Mouse (Mus musculus) embryo, embryonic 11 days (tissue): ENCODE measurements around the gene Ajuba.

Experiments
- DNase-seq: peaks from one replicate; pipeline ENCODE4 v3.0.0-alpha.2; 2015

Ajuba gene

DNA sequence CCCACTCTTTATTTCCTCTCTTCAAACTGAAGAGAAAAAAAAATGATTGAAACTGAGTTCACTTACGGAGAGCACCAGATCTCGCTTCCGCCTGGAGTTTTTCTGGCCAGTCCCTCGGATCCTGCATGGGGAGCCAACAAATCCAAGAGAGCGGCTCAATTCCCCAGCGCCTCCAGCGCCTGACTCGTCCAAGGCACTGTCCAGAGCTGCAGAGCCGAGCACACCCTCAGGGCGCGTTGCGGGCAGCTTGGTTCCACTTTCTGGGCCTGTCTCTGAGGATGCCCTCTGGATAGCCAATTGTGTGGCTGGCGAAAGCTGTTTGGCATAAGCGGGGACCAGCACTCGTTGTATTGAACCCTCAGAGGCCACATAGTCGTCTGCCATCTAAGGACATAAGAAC lies 13.7 kb upstream of the Ajuba start:
- no peak for DNase-seq

DNA sequence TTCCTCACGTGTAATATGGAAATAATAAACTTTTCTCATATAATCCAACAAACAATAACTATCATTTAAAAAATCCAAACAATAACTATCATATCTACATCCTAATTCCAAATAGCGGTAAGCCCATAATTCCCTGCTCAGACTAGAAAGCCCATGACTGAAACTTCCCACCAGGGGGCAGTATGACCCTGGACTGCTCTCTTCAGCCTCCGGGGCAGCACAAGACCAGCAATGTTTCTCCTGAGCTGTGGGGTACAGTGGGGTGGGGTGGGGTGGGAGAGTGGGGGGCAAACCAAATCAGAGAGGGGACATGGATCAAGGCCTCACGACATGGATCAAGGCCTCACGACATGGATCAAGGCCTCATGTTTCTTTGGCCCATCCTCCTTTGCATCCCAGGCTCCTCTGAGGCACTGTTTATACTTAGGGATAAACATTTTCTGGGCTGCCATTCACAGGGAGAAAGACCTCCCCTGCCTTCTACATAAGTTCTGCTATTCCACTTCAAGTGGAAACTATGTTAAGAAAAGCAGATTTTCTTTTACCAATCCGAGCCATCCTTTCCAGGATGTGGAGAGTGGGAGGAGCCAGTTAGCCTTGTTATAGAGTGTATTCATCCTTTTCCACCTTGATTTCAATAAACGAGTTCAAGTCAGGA lies 6.5 kb upstream of the Ajuba start:
- DNase-seq = peak; percentile 78

DNA sequence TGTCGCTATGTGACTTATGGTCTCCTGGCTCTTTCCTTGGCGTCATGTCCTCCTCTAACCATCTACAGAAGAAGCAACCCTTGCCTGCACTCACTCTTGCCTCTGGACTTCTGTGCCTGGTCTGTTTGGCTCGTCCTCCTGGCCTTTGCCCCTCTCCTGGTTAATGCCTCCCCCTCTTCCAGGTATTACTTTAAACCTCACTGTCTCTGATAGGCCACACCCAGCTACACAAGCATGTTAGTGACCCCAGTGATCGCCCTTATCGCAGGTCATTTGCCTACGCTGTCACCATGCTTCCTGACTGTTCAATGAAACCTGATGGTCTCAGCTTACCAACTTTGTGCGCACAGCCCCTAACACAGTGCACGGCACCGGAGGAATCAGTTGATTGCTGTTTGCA lies 5.2 kb upstream of the Ajuba start:
- no peak for DNase-seq

DNA sequence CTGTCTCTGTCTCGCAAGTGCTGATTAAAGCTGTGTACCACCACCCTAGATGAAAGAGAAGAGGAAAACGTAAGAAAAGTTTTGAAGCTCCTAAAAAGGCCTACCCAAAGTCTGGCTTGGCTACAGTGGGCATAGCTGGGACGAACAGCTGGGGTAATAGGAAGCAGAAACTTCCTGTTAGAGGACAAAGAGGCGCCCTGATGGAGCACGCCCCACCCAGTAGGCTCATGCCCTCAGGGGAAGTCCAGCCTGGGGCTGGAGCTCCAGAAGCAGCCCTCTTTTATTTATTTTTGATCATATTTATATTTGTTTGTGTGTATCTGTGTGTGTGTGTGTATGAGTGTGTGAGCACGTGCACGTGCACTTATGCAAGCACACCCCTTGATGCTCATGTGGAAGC lies 2.3 kb upstream of the Ajuba start:
- DNase-seq = no peak

DNA sequence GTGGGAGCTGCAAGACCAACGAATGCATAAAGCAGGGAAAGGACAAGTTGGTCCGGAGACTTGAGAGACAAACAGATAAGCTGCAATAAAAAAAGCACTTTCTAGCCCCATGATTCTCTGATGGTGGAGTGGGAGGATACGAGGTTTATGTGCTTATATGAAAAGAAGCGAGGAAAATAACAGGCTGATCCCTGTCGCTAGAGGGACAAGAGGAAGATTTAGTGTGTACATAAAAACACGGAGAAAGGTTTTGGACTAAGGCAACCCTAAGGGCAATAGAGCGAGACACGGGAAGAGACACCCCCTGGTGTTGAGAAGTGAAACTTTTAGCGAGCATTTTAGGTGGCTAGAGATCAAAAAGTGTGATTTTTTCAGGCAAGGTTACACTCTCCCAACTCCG lies 705 bp upstream of the Ajuba start:
- DNase-seq = peak; percentile 76

DNA sequence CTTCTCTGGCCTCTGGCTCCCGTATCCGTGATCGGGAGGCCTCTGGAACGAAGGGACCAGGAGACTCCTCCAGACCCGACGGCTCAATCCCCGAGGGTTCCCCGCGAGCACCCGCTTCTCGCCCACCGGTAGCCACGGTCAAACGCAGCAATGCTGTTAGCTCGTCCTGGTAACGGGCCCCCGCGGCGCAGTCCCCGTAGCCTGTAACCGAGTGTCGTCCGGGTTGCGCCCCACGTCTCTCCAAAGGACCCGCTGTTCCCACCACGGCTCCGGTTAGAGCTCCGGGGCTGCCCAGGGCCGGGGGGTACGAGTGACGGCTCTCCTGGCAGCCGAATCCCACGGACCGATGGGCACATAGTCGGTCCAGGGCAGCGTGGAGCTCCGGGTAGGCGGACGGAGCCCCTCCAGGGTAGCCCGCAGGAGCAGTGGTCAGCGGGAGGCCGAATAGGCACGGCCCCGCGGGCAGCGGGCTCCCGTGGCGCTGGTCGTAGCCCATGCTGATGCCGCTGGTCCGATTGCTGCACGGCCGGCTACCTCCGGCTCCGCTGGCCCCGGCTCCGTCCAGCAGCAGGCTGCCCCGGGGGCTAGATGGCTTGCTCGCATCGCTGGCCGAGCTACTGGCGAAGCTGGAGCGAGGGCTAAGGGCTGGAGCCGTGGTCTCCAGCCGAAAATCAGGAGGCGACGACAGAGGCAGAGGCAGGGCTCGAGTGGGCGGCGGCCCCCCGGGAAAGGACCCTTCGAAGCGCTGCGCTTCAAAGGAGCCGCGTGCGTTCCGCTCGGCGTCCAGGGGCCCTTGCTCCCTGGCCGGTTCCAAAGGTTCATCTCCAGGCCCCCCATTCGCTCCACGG lies 893 bp downstream of the Ajuba start:
- DNase-seq = peak; percentile 57

DNA sequence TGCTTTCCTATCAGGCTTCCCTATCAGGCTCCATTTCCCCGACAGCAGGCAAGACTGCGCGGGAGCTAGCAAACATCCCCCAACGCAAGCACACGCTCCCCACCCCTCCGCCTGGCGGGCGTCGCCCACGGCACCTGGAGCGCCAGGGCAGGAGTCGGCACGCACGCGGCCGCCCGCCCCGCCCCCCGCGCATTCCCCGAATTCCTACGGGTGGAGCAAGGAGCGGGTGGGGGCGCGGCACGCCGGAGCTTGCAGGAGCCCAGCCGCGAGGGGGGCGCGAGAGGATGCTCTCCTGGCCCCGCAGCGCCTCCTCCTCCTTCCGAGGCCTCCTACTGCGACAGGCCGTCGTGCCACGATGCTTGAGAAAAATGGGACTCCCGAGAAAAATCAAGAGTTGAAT lies 1.7 kb downstream of the Ajuba start:
- DNase-seq = peak; percentile 92

DNA sequence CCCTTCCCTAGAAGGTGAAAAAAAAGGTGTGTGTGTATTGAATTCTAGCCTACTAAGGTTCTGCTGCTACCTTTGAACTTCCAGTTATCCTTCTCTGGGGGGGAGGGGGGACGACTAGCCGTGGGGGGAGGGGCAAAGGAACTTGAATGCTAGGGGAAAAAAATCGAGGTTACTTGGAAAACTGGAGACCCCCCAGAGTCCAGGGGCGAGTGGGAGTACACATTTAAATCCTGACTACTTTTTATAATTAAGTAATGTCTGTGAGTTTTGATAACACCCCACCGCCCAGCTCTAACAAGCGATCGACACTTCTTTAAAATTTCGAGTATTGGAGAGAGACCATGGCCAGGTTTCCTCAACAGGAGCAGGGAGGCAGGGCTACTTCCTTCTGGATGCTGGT lies 2.3 kb downstream of the Ajuba start:
- DNase-seq = peak; percentile 36

DNA sequence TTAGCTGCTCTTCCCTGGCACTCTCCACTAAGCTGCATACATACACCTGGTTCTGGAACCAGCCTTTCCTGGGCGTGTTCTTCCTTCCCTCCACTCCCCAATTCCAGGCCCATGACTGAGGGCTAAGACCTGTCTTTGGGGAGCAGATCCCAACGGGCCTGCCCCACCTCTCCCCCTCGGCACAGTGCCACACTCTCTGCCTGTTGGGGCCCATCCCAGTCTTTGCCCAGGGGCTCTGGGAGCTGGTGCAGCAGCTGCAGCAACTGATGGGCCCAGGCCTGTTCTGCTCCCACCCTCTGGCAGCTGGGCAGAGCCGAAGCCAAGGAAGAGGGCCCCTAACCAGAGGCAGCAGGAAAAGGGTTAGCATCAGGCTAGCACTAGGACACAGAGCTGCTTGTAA lies 3.1 kb downstream of the Ajuba start:
- DNase-seq = peak; percentile 26

DNA sequence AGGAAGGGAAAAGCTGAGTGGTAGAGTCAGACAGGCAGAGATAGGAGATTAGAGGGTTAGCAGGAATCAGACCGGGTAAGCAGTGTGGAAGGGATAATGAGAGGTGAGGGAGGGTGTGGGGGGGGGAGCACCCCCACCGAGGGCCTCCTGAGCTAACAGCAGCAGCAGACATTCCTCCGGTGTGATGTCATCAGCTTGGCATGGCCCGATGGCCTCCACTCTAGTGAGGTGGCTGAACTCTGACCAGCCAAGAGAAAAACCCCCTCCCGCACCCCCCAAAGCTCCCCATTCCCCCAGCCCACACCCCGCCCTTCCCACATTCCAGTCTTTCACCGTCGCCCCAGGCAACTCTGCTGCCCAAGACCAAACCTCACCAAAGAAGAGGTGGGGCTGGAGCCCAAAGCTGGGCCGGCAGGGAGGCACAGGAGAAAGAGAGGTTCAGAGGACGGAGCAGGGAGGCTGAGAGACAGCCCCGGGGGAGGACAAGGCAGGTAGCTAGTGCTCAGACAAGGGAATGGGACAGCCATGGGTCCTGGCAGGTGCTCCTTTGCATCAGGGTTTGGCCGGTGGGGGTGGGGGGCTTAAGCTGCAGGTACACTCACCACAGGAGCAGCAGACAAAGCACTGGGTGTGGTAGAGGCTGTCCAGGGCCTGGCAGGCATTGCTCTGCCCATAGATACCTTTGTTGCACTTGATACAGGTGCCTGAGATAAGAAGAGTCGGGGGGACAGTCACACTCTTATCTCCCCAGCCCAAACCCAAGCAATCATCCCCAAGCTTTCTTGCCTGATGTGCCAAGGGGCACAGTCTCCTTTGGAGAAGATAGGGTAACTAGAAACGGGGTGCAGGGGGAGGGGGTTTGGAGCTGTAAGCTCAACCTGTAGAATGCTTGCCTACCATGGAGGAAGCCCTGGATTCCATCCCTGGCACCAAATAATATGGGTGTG lies 4.3 kb downstream of the Ajuba start:
- DNase-seq = peak; percentile 88

DNA sequence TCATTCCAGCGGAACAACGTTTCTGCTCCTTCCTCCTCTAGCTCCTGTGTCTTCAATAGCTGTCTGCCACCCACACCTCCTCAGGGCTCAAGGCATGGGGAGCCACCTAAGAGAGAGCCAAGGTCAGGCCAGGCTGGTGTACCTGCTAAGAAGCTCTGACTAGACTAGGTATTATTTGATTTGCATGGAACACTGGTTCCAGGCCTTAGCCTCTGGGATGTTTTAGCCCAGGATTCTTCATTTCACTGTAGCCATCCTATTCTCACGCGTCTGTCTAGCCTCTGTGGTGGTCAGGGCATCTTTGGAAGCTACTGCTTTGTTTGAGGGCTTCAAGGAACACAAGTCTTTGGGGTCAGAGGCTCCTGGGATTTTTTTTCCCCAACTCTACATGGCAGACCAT lies 5.2 kb downstream of the Ajuba start:
- no peak for DNase-seq

DNA sequence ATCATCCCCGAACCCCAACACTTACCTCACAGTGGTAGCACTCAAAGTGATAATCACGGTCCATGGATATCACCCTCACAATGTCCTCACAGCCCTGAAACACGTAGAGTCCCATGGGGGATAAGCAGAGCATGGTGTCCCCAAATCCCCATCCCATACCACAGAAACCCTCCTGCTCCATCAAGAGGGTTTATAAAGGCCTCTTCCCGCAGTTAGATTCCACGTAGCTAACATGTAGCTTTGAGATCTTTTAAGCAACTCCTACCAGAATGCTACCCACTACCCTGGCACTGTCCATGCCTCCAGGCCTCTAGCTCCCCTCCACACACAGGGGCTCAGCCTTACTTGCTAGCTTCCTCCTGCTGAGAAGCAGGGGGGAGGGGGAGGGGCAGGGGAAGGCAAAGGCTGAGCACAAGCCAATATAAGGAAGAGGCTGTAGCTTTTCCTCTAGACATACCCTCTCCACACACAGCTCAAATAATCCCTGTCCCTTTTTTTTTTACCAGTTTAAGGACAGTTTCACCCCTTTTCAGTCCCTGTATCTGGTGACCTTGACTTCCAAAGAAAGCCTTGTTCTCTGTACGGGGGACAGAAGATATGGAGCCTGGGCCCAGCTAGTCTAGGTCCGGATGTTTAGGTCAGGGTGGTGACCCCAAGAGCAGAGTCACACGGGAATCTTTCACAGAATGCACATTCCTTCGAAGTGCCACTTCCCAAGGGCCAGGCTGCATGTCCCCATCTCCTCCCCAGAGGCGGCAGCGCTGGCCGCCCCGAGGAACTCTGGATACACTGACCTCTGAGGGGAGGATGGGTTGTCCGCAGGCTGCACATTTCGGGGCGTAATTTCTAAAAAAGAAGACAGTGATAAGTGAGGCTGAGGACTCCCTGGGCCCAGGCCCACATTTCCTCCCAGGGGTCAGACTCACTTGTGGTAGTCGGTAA lies 7.6 kb downstream of the Ajuba start:
- DNase-seq = peak; percentile 45

DNA sequence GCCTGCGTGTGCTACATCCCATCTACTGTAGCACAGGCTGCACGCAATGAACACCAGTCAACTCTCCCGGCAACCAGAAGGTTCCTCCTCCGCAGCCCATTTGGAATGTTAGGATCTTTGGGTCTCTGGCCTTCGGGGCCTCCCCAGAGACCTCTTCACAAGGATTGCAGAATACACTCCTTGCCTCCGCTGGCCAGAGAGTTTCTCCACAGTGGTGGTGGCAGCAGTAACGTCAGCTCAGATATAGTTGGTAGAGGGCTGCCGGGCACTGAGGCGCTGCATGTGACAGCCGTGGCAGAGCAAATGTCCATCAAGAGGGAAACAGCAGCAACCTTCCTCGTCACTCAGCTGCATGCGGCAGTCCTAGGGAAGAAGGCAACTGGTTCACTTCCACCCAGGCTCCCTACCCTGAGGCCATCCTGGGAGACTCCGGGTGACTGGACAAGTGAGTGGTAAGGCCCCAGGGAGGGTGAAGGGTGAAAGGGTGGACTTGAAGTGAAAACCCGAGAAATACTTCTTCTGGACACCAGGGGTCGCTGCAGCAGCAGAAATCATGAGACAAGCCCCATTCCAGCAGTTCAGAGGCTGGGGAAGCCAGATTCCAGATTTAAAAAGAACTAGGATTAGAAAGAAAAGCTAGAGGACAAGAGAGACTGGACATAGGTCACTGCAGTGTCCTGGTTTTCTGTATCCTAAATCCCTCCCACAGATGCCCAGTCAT lies 8.5 kb downstream of the Ajuba start:
- DNase-seq = peak; percentile 82

DNA sequence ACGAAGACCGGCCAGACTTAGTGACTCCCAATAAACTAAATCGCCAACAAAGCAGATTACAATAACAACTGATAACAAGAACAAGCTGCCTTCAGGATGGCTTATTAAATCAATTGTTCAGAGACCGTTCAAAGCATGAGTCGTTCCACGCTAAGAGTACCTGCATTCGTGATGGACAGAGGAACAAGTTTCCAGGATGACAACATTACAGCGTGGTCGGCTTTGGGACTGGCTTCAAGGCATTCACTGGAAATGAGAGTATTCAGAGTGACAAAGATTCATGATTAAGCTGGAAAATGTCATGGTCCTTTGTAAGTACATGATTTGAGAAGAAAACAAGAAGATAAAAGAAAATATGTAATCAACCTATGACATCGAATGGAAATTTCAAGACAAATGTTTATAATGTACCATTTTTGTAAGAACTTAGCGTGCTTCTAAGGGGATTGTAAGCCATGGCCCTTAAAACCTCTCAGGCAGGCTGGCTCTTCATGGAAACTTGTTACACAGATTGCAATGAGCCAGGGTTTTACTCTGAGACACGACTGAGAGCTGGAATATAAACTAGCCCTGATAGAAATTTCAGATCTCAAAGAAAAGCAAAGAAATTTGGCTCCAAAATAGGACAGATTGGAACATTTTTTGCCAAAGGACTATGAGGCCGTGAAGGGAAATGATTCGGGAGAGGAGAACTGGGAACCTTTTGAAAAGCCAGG lies 16.7 kb downstream of the Ajuba start:
- no peak for DNase-seq

DNA sequence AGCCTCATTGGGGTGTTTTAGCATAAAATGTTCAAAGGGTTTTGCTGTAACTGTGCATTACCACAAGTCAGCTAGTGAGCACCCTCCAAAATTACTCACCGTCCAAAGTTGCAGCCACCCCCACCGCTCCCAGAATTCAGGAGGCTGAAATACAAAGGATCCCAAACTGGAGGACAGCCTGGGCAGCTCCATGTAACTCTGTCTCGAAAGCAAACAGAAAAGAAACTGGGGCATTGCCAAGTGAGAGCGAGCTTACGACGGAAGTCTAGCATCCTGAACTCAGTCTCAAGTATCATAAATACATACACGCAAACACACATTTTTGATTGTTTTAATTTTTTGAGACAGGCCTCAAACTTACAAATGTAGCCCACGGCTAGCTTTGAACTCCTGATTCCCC lies 20.0 kb downstream of the Ajuba start:
- DNase-seq = no peak

DNA sequence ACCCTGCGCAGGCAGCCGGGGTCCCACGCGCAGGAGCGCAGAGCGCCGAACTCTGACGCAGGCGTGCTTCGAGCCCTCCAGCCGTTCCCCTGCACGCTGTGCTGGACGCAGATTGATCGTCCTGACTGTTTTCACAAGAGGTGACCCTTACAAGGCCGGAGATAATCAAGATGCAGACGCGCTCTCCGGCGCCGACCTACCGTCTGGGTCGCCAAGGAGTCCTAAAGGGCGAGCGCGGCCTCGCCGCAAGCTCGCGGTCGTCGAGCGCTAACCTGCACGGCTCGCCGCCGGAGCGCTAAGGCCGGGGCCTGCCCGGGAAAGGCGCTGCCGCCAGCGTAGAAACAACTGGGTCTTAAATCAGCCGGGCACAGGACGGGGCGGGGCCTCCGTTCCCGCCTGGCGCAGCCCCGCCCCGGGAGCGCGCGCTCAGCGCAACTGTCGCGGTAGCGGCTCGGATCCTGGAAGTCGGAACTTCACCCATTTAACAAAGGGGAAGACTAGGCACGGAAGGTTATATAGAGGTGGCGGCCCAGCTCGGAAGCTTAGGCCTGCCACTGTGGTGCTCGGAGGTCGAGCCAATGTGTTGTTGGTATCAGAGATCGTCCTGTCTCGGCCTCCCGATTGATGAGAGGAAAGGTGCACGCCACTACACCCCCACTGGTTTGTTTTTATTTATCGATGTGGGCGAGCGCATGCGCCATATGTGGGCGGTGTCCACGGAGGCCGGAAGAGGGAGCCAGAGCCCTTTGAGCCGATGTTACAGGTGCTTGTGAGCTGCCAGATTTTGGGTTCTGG lies 23.2 kb downstream of the Ajuba start, which contains the start of gene Haus4:
Haus4 (minus strand) TSS at position 642 of the 795 bp plus-strand sequence.
- peak; percentile 94 for DNase-seq

DNA sequence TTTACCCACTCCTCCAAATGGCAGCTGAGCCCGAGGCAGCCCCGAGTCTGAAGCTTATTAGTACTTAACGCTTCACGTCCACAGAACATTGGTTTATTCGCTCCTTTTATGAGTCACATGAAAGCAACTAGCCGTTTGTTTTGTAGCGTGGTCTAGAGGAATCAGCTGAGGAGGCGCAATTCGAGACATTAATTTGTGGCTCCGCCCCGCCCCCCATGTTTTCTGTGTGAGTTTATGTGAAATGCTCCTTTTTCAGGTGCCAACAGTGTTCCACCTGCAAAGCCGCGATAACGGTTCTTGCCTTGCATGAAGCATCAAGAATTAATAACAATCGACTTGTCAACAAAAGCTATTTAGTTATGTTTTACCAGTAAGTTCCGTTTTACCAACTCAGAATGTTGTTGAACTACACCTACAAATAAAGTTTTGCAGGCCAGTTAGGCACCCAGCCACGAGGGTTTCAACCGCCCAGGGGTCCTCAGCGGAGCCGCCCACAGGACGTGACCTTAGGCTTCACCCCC lies 23.8 kb downstream of the Ajuba start:
- peak; percentile 70 for DNase-seq

DNA sequence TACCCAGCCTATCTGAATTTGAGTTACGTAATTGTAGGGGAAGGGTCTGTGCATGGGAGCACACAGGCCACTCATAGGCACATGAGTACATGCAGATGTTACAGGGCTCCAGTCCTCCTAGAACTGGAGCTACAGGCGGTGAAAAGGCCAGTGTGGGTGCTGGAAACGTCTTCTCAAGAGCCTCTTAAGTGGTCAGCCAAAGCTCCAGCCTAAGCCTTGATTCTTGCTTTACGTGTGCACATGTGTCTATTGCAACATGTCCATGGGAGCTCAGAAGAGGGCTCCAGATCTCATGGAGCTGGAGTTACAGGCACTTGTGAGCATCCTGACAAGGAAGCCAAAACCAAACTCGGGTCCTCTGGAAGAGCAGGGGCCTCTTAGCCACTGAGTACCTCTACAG lies 32.7 kb downstream of the Ajuba start:
- no peak for DNase-seq

DNA sequence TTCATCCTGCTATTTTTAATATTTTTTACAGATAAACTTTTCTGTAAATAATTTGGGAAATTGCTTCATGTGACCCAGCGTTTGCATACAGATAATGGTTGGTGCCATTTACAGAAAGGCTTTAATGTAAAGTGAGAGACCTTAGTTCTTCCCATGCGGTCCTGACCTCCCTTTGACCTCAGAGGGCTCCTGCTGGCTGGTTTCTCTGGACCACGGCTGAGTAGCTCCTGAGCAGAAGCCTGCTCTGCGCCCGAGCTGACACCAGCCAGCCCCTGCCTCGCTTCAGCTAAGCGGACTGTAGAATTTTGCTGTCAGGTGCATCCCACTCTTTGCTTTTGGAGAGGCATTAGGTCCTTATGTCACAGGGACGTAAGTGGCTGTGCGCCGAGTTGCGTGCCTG lies 36.6 kb downstream of the Ajuba start:
- DNase-seq = peak; percentile 20

DNA sequence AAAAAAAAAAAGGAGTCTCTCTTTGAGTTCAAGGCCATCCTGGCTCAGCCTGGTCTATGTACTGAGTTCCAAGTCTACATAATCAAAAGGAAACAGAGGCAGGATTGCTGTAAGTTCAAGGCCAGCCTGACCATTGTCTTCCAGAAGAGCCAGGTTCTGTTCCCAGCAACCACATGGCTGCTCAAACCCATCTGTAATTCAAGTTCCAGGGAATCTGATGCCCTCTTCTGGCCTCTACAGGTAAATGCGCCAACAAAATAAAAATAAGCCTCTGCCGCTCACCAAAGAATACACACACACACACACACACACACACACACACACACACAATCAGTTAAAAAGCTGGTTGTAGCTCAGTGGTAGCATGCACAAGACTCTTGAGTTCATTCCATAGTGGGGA lies 38.8 kb downstream of the Ajuba start:
- no peak for DNase-seq
